Mouse (Mus musculus) heart, embryonic 15.5 days (tissue): ENCODE data around the gene Gpd2. TPM values are rescaled to one million over a fixed set of nuclear protein-coding genes. Genes with fewer than 3 reads are reported as not detected.

ENCODE experiments used
- ATAC-seq: fragments of 200-750 bp; cut with Nextera tagmentation; replicated peaks from 2 replicates; pipeline ENCODE4 v1.8.0; 2017; ENCODE audit warnings: low read depth, moderate TSS enrichment; ENCODE audit not compliant: insufficient number of reproducible peaks, insufficient read depth, low FRiP score
- H3K27ac ChIP-seq: fragments of 300-500 bp; sonication (generic); 2 replicates; pipeline ENCODE4 v1.5.1; 2015; ENCODE audit warnings: mild to moderate bottlenecking, inconsistent platforms
- H3K27me3 ChIP-seq: fragments of 300-500 bp; sonication (generic); 2 replicates; pipeline ENCODE4 v1.6.1; 2015; ENCODE audit warnings: inconsistent platforms
- H3K36me3 ChIP-seq: fragments of 300-500 bp; sonication (generic); 2 replicates; pipeline ENCODE4 v1.6.1; 2015; ENCODE audit warnings: mild to moderate bottlenecking, inconsistent platforms
- H3K4me1 ChIP-seq: fragments of 300-500 bp; sonication (generic); replicated peaks from 2 replicates; pipeline ENCODE4 v1.6.1; 2015; ENCODE audit warnings: inconsistent platforms
- H3K4me2 ChIP-seq: fragments of 300-500 bp; sonication (generic); 2 replicates; pipeline ENCODE4 v1.6.1; 2015; ENCODE audit warnings: inconsistent platforms, mild to moderate bottlenecking, moderate library complexity
- H3K4me3 ChIP-seq: fragments of 300-500 bp; sonication (generic); 2 replicates; pipeline ENCODE4 v1.5.1; 2015; ENCODE audit warnings: mild to moderate bottlenecking, inconsistent platforms
- H3K9ac ChIP-seq: fragments of 300-500 bp; sonication (generic); 2 replicates; pipeline ENCODE4 v1.6.1; 2015; ENCODE audit warnings: mild to moderate bottlenecking, inconsistent platforms
- H3K9me3 ChIP-seq: fragments of 300-500 bp; sonication (generic); replicated peaks from 2 replicates; pipeline ENCODE4 v1.6.1; 2016; ENCODE audit warnings: inconsistent platforms
- WGBS: fragments of 180-500 bp; shearing (Covaris S2); methylation state at CpG from one replicate; pipeline ENCODE4 v1.1.7; 2015; ENCODE audit warnings: mixed read lengths; 5-methylcytosine and 5-hydroxymethylcytosine counted together
- polyA plus RNA-seq: library from polyadenylated mRNA; unstranded; fragments of >200 nt; fragmentation: Nextera tagmentation; extraction: Ambion mirVana; gene quantifications from 2 replicates; pipeline ENCODE4 v1.2.1, GENCODE M21; 2015

The Gpd2 gene
- polyA plus RNA-seq, 1 experiment from 2014 or later = 10.1 TPM

- 75% methylated on average over 3 of the region's 3 CpGs for WGBS
- no peaks in the 10 kb centered on the region for H3K27me3 ChIP-seq
- no peaks in the 10 kb centered on the region for H3K9me3 ChIP-seq
- no peak overlapping the region for H3K27ac ChIP-seq
- no peaks in the 10 kb centered on the region for H3K36me3 ChIP-seq
- ATAC-seq = no peak
- H3K4me2 ChIP-seq = no peak overlapping the region
- H3K4me3 ChIP-seq = no peak overlapping the region
- H3K9ac ChIP-seq = no peak overlapping the region
- H3K4me1 ChIP-seq = peaks cover 6% of the 10 kb centered on the region
These were observed 117.4 kb downstream of the Gpd2 start for GRCm38 (mm10) chr2:57354848-57355247.

- ATAC-seq = no peak
- H3K27ac ChIP-seq = no peak overlapping the region
- no peak overlapping the region for H3K4me3 ChIP-seq
- H3K36me3 ChIP-seq = no peaks in the 10 kb centered on the region
- no peaks in the 10 kb centered on the region for H3K9me3 ChIP-seq
- 74% methylated on average over 12 of the region's 12 CpGs for WGBS
- no peaks in the 10 kb centered on the region for H3K27me3 ChIP-seq
- H3K4me1 ChIP-seq = no peaks in the 10 kb centered on the region
- no peak overlapping the region for H3K4me2 ChIP-seq
- no peak overlapping the region for H3K9ac ChIP-seq
These were observed 118.9 kb downstream of the Gpd2 start for GRCm38 (mm10) chr2:57356222-57356822.

GRCm38 (mm10) chr2:57362503-57362902, 125.1 kb downstream of the Gpd2 start:
- no peak for ATAC-seq
- Histone ChIP-seq H3K27ac (no peak overlapping the region), H3K9ac (no peak overlapping the region), H3K36me3 (no peaks in the 10 kb centered on the region), H3K4me2 (no peak overlapping the region), H3K4me3 (no peak overlapping the region), H3K27me3 (no peaks in the 10 kb centered on the region), H3K4me1 (no peaks in the 10 kb centered on the region), H3K9me3 (no peaks in the 10 kb centered on the region)
- WGBS = 84% methylated on average over 3 of the region's 3 CpGs

GRCm38 (mm10) chr2:57374647-57375046, 137.2 kb downstream of the Gpd2 start:
- no peak overlapping the region for H3K4me3 ChIP-seq
- no peak overlapping the region for H3K9ac ChIP-seq
- H3K4me2 ChIP-seq = no peak overlapping the region
- no peaks in the 10 kb centered on the region for H3K27me3 ChIP-seq
- WGBS = 30% methylated on average over 4 of the region's 4 CpGs
- H3K36me3 ChIP-seq = no peaks in the 10 kb centered on the region
- no peak overlapping the region for H3K27ac ChIP-seq
- no peak for ATAC-seq
- no peaks in the 10 kb centered on the region for H3K4me1 ChIP-seq
- H3K9me3 ChIP-seq = no peaks in the 10 kb centered on the region

GRCm38 (mm10) chr2:57375138-57375837, 137.9 kb downstream of the Gpd2 start:
- no peak overlapping the region for H3K9ac ChIP-seq
- no peak overlapping the region for H3K27ac ChIP-seq
- H3K4me3 ChIP-seq = no peak overlapping the region
- ATAC-seq = no peak
- WGBS = 87% methylated on average over 7 of the region's 7 CpGs
- no peaks in the 10 kb centered on the region for H3K4me1 ChIP-seq
- H3K27me3 ChIP-seq = no peaks in the 10 kb centered on the region
- H3K9me3 ChIP-seq = no peaks in the 10 kb centered on the region
- H3K4me2 ChIP-seq = no peak overlapping the region
- no peaks in the 10 kb centered on the region for H3K36me3 ChIP-seq

DNA sequence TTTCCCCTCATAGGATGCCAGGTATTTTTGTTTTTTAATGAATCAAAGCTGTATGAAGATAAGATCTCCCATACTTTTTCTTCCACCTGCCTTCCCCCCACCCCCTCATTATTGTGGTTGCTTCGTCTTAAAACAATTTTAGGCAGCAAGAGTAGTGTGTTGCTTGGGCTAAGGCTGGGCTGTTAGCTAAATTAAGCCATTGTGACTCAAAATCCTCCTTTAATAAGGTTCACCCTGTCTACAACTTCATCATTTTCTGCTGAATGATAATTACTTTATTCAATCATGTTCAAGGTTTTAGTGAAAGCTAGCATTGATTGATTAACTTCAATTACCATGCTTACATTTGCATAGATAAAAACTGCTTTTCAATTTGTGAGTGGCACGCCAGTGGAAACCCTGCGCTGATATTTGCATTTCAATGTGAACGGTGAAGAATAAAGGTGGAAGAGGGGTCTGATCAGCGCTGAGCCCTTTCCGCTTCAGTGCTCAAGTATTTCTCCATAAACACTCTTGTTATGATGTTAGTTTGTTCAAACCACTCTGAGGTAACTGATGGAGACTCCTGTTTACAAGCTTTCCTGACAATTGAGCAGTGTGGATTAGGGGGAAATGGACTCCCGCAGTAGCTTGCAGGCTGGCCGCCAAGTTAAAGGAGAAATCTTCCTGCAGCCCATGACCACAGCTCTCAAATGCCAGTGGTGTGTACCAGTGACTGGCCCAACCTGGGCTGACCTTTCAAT, 140.9 kb downstream of the Gpd2 start:
- Histone ChIP-seq H3K27me3 (no peaks in the 10 kb centered on the region), H3K36me3 (no peaks in the 10 kb centered on the region), H3K4me2 (no peak overlapping the region), H3K4me3 (no peak overlapping the region), H3K4me1 (no peaks in the 10 kb centered on the region), H3K9me3 (no peaks in the 10 kb centered on the region), H3K27ac (no peak overlapping the region), H3K9ac (no peak overlapping the region)
- WGBS = 37% methylated on average over 8 of the region's 8 CpGs
- ATAC-seq = no peak

DNA sequence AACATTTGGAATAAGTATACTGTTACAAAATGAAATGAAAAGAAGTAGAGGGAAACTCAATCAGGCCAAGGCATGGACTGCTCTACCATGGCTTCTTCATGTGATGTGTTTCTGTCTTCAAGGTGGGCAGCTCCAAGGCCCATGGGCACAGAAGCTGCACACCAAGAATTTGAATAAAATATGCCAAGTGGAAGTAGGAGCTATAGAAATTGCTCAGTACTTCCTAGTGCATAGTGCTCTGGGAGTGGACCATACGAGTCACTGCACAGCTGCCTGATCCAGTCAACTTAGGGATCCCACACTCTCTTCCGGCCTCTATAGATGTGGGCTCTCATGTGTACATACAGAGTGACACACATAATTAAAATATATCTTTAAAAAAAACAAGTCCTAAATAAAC, 147.2 kb downstream of the Gpd2 start:
- Histone ChIP-seq H3K27me3 (no peaks in the 10 kb centered on the region), H3K9me3 (no peaks in the 10 kb centered on the region), H3K4me2 (no peak overlapping the region), H3K9ac (no peak overlapping the region), H3K4me1 (no peaks in the 10 kb centered on the region), H3K27ac (no peak overlapping the region), H3K4me3 (no peak overlapping the region), H3K36me3 (no peaks in the 10 kb centered on the region)
- 84% methylated on average over 2 of the region's 2 CpGs for WGBS
- no peak for ATAC-seq

- no peaks in the 10 kb centered on the region for H3K27me3 ChIP-seq
- no peaks in the 10 kb centered on the region for H3K4me1 ChIP-seq
- no peak overlapping the region for H3K9ac ChIP-seq
- H3K4me3 ChIP-seq = no peak overlapping the region
- 0 out of 2 replicates have a peak, but pooled peaks cover 5% of the 10 kb centered on the region for H3K9me3 ChIP-seq
- H3K27ac ChIP-seq = no peak overlapping the region
- 64% methylated on average over 7 of the region's 7 CpGs for WGBS
- no peak overlapping the region for H3K4me2 ChIP-seq
- no peak for ATAC-seq
- no peaks in the 10 kb centered on the region for H3K36me3 ChIP-seq
These were observed 150.4 kb downstream of the Gpd2 start for GRCm38 (mm10) chr2:57387816-57388215.

DNA sequence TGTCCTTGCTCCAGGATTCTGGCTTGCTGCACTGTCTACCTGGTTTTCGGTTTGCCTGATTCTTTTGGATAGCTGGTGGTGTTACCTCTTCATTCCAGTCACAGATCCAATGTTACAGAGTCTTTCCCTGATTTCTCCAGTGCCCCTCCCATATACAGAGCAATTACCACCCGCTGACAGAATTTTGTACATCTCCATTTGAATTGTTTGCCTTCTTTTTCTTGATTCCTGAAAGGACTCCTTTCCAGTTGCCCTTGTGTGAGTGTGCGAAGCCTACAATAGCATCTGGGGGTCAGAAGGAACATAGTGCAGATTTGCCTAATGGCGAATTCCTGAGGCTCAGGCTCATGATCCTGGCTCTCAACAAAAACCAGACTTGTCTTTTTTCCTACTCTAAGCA, 157.6 kb downstream of the Gpd2 start:
- no peak for ATAC-seq
- WGBS = 81% methylated on average over 4 of the region's 4 CpGs
- no peaks in the 10 kb centered on the region for H3K27me3 ChIP-seq

GRCm38 (mm10) chr2:57396061-57396460, 158.6 kb downstream of the Gpd2 start:
- Histone ChIP-seq H3K36me3 (no peaks in the 10 kb centered on the region), H3K4me3 (no peak overlapping the region), H3K9me3 (no peaks in the 10 kb centered on the region), H3K27me3 (no peaks in the 10 kb centered on the region), H3K9ac (no peak overlapping the region), H3K27ac (no peak overlapping the region), H3K4me2 (no peak overlapping the region), H3K4me1 (no peaks in the 10 kb centered on the region)
- ATAC-seq = no peak
- 90% methylated on average over 13 of the region's 13 CpGs for WGBS

More for the DNA sequence above, 157.6 kb downstream of the Gpd2 start:
- H3K4me3 ChIP-seq = no peak overlapping the region
- H3K27ac ChIP-seq = no peak overlapping the region
- H3K36me3 ChIP-seq = no peaks in the 10 kb centered on the region
- H3K4me2 ChIP-seq = no peak overlapping the region
- no peak overlapping the region for H3K9ac ChIP-seq
- H3K9me3 ChIP-seq = 0 out of 2 replicates have a peak, but pooled peaks cover 5% of the 10 kb centered on the region
- no peaks in the 10 kb centered on the region for H3K4me1 ChIP-seq

GRCm38 (mm10) chr2:57397727-57398126, 160.3 kb downstream of the Gpd2 start:
- Histone ChIP-seq H3K4me2 (no peak overlapping the region), H3K9me3 (no peaks in the 10 kb centered on the region), H3K4me1 (no peaks in the 10 kb centered on the region), H3K27me3 (no peaks in the 10 kb centered on the region), H3K9ac (no peak overlapping the region), H3K27ac (no peak overlapping the region), H3K4me3 (no peak overlapping the region), H3K36me3 (no peaks in the 10 kb centered on the region)
- no peak for ATAC-seq
- WGBS = 83% methylated on average over 3 of the region's 3 CpGs
